18 mouse cellular contexts compared by ENCODE assay signal in genomic region chr5:138287861-138288260, GRCm38 (mm10). TPM values are rescaled to one million over a fixed set of nuclear protein-coding genes. Genes with fewer than 3 reads are reported as not detected.
DNase-seq lines count a peak whose midpoint lies in the region; ATAC-seq and TF ChIP-seq lines count a peak whose summit lies in the region.
"Had no signal": no experiment of that assay in that cellular context is flagged by ENCODE, and none has a peak within 500 bp of the region (broad histone marks: within the 10 kb centered on the region; RNA-seq: fewer than 3 reads in every experiment).

No protein-coding gene starts in this region.

- H3K36me3 ChIP-seq in kidney, postnatal 0 days (ENCODE audit: insufficient read depth, low read length), result no peaks in the 10 kb centered on the region
- H3K36me3 ChIP-seq in kidney, adult 2 months (ENCODE audit: control insufficient read depth, insufficient read depth, low read length), result no peaks in the 10 kb centered on the region
- no peaks in the 10 kb centered on the region for H3K36me3 ChIP-seq in stomach, postnatal 0 days (ENCODE audit: control insufficient read depth, insufficient read depth, low read length)
- H3K36me3 ChIP-seq: G1E; heart, embryonic 13.5 days; kidney, embryonic 15.5 days; limb, embryonic 10.5 days had no signal

- no peak for TF ChIP-seq EP300 in stomach, postnatal 0 days (optimal IDR thresholded peaks at IDR 0.05)

- no peaks in the 10 kb centered on the region for H3K27me3 ChIP-seq in kidney, postnatal 0 days (ENCODE audit: insufficient read depth, low read length)
- no peaks in the 10 kb centered on the region; the same call in 1 of the 2 replicates for H3K27me3 ChIP-seq in kidney, adult 2 months (replicated peaks; ENCODE audit: control insufficient read depth, insufficient read depth, low read length)
- no peaks in the 10 kb centered on the region for H3K27me3 ChIP-seq in stomach, postnatal 0 days (ENCODE audit: control insufficient read depth, insufficient read depth, low read length)
- H3K27me3 ChIP-seq: forebrain, embryonic 13.5 days; heart, embryonic 13.5 days; kidney, embryonic 15.5 days had no signal

- ATAC-seq in kidney, postnatal 0 days (replicated peaks; ENCODE audit: low FRiP score, low read depth), result no peak
- ATAC-seq in stomach, postnatal 0 days (ENCODE audit: low FRiP score, low TSS enrichment), result no peak
- ATAC-seq: forebrain, embryonic 13.5 days had no signal

- peak; percentile 36; the same call in 1 of the 2 replicates for TF ChIP-seq CTCF in kidney, postnatal 0 days (IDR thresholded peaks at IDR 0.05; ENCODE audit: low read depth)
- no peak for TF ChIP-seq CTCF in kidney, adult 2 months (conservative IDR thresholded peaks at IDR 0.05; ENCODE audit: insufficient read depth, insufficient read length, low read depth, low read length)
- peak; percentile 49 for TF ChIP-seq CTCF in stomach, postnatal 0 days (IDR thresholded peaks at IDR 0.05; ENCODE audit: low read depth)

- H3K4me1 ChIP-seq in kidney, postnatal 0 days (replicated peaks; ENCODE audit: insufficient read depth, low read length), result no peaks in the 10 kb centered on the region
- no peaks in the 10 kb centered on the region for H3K4me1 ChIP-seq in kidney, adult 2 months (ENCODE audit: control insufficient read depth, insufficient read depth, low read length)
- H3K4me1 ChIP-seq in stomach, postnatal 0 days (replicated peaks; ENCODE audit: control insufficient read depth, insufficient read depth), result no peaks in the 10 kb centered on the region
- H3K4me1 ChIP-seq: forebrain, embryonic 13.5 days; heart, embryonic 13.5 days; kidney, embryonic 15.5 days; limb, embryonic 10.5 days had no signal

- no peak overlapping the region for H3K4me3 ChIP-seq in kidney, postnatal 0 days (replicated peaks; ENCODE audit: low read depth, low read length)
- H3K4me3 ChIP-seq in kidney, adult 2 months (ENCODE audit: insufficient read depth, low read depth, low read length), result no peak overlapping the region
- no peak overlapping the region for H3K4me3 ChIP-seq in stomach, postnatal 0 days (ENCODE audit: low read depth, low read length)
- H3K4me3 ChIP-seq: forebrain, embryonic 13.5 days; heart, embryonic 13.5 days; kidney, embryonic 15.5 days; limb, embryonic 10.5 days had no signal

- H3K27ac ChIP-seq in kidney, postnatal 0 days, result no peak overlapping the region
- no peak overlapping the region for H3K27ac ChIP-seq in kidney, adult 2 months (ENCODE audit: insufficient read depth, low read depth, low read length)
- H3K27ac ChIP-seq in stomach, postnatal 0 days (replicated peaks), result no peak overlapping the region
- H3K27ac ChIP-seq: forebrain, embryonic 13.5 days; heart, embryonic 13.5 days; kidney, embryonic 15.5 days; limb, embryonic 10.5 days had no signal

- H3K9me3 ChIP-seq in kidney, postnatal 0 days (replicated peaks; ENCODE audit: low read length), result no peaks in the 10 kb centered on the region
- no peaks in the 10 kb centered on the region for H3K9me3 ChIP-seq in stomach, postnatal 0 days (ENCODE audit: control insufficient read depth, low read length)
- H3K9me3 ChIP-seq: forebrain, embryonic 13.5 days; G1E; heart, embryonic 13.5 days; kidney, embryonic 15.5 days; limb, embryonic 10.5 days had no signal

- TF ChIP-seq POLR2A in kidney, adult 2 months (IDR thresholded peaks at IDR 0.05; ENCODE audit: low read depth, low read length), result no peak

- H3K9ac ChIP-seq in kidney, postnatal 0 days (ENCODE audit: low read depth, low read length), result no peak overlapping the region
- no peak overlapping the region for H3K9ac ChIP-seq in stomach, postnatal 0 days (ENCODE audit: low read length)
- H3K9ac ChIP-seq: forebrain, embryonic 13.5 days; heart, embryonic 13.5 days; kidney, embryonic 15.5 days had no signal

- WGBS in kidney, postnatal 0 days, result 78% methylated on average over 3 of the region's 3 CpGs
- 81% methylated on average over 3 of the region's 3 CpGs for WGBS in kidney, adult 2 months
- 76% methylated on average over 3 of the region's 3 CpGs for WGBS in stomach, postnatal 0 days

- DNase-seq in kidney, postnatal 0 days (ENCODE audit: low spot score), result no peak
- DNase-seq in kidney, adult 2 months, result no peak
- peak; percentile 46 to 47 for DNase-seq in B cell, adult 2 months
- peak; percentile 78 for DNase-seq in R1 (ENCODE audit: low read depth, low spot score)
- DNase-seq in stomach, postnatal 0 days (ENCODE audit: low spot score), result no peak
- DNase-seq in adrenal gland, adult 8-10 months, result no peak
- DNase-seq in spleen, adult 18-20 months, result no peak
- DNase-seq: adrenal gland, postnatal 10 days; cerebellum, adult 11 months; gastrocnemius, postnatal 25 days; lung, adult 2 months had no signal

- no peak overlapping the region for H3K4me2 ChIP-seq in kidney, postnatal 0 days (ENCODE audit: low read length)
- no peak overlapping the region for H3K4me2 ChIP-seq in stomach, postnatal 0 days (replicated peaks; ENCODE audit: low read depth)
- H3K4me2 ChIP-seq: forebrain, embryonic 13.5 days; heart, embryonic 13.5 days; kidney, embryonic 15.5 days had no signal

RNA-seq across cellular contexts. Expression of gene Stag3, which starts 7.8 kb away (rescaled TPM):
- 1.7 and 1.8 TPM in 2 replicates for polyA plus RNA-seq in kidney, postnatal 0 days (2015; fragmentation: Nextera tagmentation; extraction: Ambion mirVana)
- polyA plus RNA-seq in kidney, adult 2 months (2012; rRNA removed), result 0.30 and 0.34 TPM in 2 replicates
- 0.50 and 0.74 TPM in 2 replicates for polyA plus RNA-seq in stomach, postnatal 0 days (2015; fragmentation: Nextera tagmentation; extraction: Ambion mirVana)
- under 1 TPM in 3 of 4 experiments, not detected in 1; 0.08 to 0.35 (median 0.09) TPM for total RNA-seq in adrenal gland, adult 8-10 months (2022)
- polyA plus RNA-seq: G1E had no signal

RNA-seq across cellular contexts. Expression of gene Gpc2, which starts 8.1 kb away (rescaled TPM):
- 8.1 and 9.1 TPM in 2 replicates for polyA plus RNA-seq in kidney, postnatal 0 days (2015; fragmentation: Nextera tagmentation; extraction: Ambion mirVana)
- polyA plus RNA-seq in kidney, adult 2 months (2012; rRNA removed), result 1.2 and 1.5 TPM in 2 replicates
- 1.8 and 2.3 TPM in 2 replicates for polyA plus RNA-seq in stomach, postnatal 0 days (2015; fragmentation: Nextera tagmentation; extraction: Ambion mirVana)
- 1 to 10 TPM in 2 of 4 experiments, under 1 TPM in 2; 0.38 to 1.3 (median 0.97) TPM for total RNA-seq in adrenal gland, adult 8-10 months (2022)
- total RNA-seq: G1E had no signal
- polyA plus RNA-seq: G1E had no signal

RNA-seq across cellular contexts. Expression of gene Gm43720, which starts 8.1 kb away (rescaled TPM):
- 0.06 and 0.16 TPM in 2 replicates for polyA plus RNA-seq in kidney, postnatal 0 days (2015; fragmentation: Nextera tagmentation; extraction: Ambion mirVana)
- not detected in 2 replicates for polyA plus RNA-seq in kidney, adult 2 months (2012; rRNA removed)
- polyA plus RNA-seq in stomach, postnatal 0 days (2015; fragmentation: Nextera tagmentation; extraction: Ambion mirVana), result 0.17 and 0.36 TPM in 2 replicates
- total RNA-seq in adrenal gland, adult 8-10 months (2022), result not detected
- total RNA-seq: common myeloid progenitor, adult 5-6 weeks; gastrocnemius, postnatal 25 days; layer of hippocampus, postnatal 10 days had no signal
- polyA plus RNA-seq: G1E had no signal

RNA-seq across cellular contexts. Expression of gene Gal3st4, which starts 15.2 kb away (rescaled TPM):
- polyA plus RNA-seq in kidney, postnatal 0 days (2015; fragmentation: Nextera tagmentation; extraction: Ambion mirVana), result 0.86 and 1.5 TPM in 2 replicates
- polyA plus RNA-seq in kidney, adult 2 months (2012; rRNA removed), result 0.13 and 0.19 TPM in 2 replicates
- polyA plus RNA-seq in stomach, postnatal 0 days (2015; fragmentation: Nextera tagmentation; extraction: Ambion mirVana), result 3.6 and 4.5 TPM in 2 replicates
- under 1 TPM in 2 of 4 experiments, not detected in 2; 0.17 to 0.38 TPM for total RNA-seq in adrenal gland, adult 8-10 months (2022)
- total RNA-seq: common myeloid progenitor, adult 5-6 weeks had no signal
- polyA plus RNA-seq: G1E had no signal

RNA-seq across cellular contexts. Expression of gene BC037034, which starts 24.0 kb away (rescaled TPM):
- polyA plus RNA-seq in kidney, postnatal 0 days (2015; fragmentation: Nextera tagmentation; extraction: Ambion mirVana), result 3.2 and 4.3 TPM in 2 replicates
- polyA plus RNA-seq in kidney, adult 2 months (2012; rRNA removed), result 28.5 and 35.1 TPM in 2 replicates
- 2.4 and 3.3 TPM in 2 replicates for polyA plus RNA-seq in stomach, postnatal 0 days (2015; fragmentation: Nextera tagmentation; extraction: Ambion mirVana)
- 10 to 100 TPM; 22.7 to 48.4 (median 37.4) TPM for total RNA-seq in adrenal gland, adult 8-10 months (2022)

Comparison
In these comparisons a context has a peak if more than half of its experiments do, and no peak if none do; other contexts are left out.
1. DNase-seq: peak in B cell, adult 2 months (2 of 2) and R1 (single experiment); none in kidney, postnatal 0 days (single experiment), kidney, adult 2 months (single experiment), stomach, postnatal 0 days (single experiment), adrenal gland, adult 8-10 months (single experiment) and spleen, adult 18-20 months (0 of 2).